Mouse (Mus musculus): ENCODE measurements around the gene Arsg.

DNA sequence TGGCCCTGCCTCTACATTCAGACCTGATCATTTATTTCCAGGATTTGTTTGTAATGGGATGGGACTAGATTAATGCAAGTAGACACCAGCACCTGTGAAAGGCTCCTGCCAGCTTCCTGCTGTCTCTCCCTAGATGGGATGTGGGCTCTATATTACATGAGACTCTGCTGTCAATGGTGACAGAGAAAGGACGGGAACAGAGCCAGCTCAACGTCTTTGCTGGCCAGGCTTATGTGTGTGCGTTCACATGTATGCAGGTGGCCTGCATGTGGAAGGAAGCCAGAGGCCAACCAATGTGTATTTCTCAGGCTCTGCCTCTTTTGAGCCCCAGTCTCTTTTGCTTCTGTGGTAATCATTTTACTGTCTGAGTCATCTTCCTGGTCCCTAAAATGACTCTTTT lies 105.4 kb downstream of the Arsg start:
- TF ChIP-seq CTCF (IDR thresholded peaks at IDR 0.05; ENCODE audit: borderline replicate concordance, insufficient read depth, low read length) (no peak), POLR2A (IDR thresholded peaks at IDR 0.05; ENCODE audit: low read depth, low read length) (no peak)

Data from embryonic fibroblast, embryonic 13.5 days (primary cell).